Mouse (Mus musculus) regulatory T cell (primary cell): ENCODE data around the gene Nkx2-5.

Experiments used
- in situ Hi-C: fragments of 300-600 bp; cut with MboI, MseI; formaldehyde crosslinking; loops from one replicate; pipeline ENCODE4 v1.15.1; 2025; ENCODE audit warnings: high pct_unique_total_duplicates

Nkx2-5 gene

GRCm38 (mm10) chr17:26836786-26837545, 7.8 kb downstream of the Nkx2-5 start:
- in situ Hi-C loops, result no loop called here

GRCm38 (mm10) chr17:26836377-26836776, 8.4 kb downstream of the Nkx2-5 start:
- in situ Hi-C loops, result no loop called here

GRCm38 (mm10) chr17:26835956-26836355, 8.9 kb downstream of the Nkx2-5 start:
- in situ Hi-C loops, result no loop called here

- in situ Hi-C loops, result no loop called here
Observed at GRCm38 (mm10) chr17:26834966-26835755, 9.6 kb downstream of the Nkx2-5 start.

- in situ Hi-C loops, result no loop called here
Observed at GRCm38 (mm10) chr17:26834302-26834965, 10.4 kb downstream of the Nkx2-5 start.

- in situ Hi-C loops, result no loop called here
Observed at GRCm38 (mm10) chr17:26833806-26834205, 11.0 kb downstream of the Nkx2-5 start.

GRCm38 (mm10) chr17:26826131-26826530, 18.7 kb downstream of the Nkx2-5 start:
- in situ Hi-C loops, result no loop called here

- in situ Hi-C loops, result no loop called here
Observed at GRCm38 (mm10) chr17:26817776-26818175, 27.0 kb downstream of the Nkx2-5 start.

- in situ Hi-C loops, result no loop called here
Observed at GRCm38 (mm10) chr17:26816810-26817209, 28.0 kb downstream of the Nkx2-5 start.

GRCm38 (mm10) chr17:26813497-26813896, 31.3 kb downstream of the Nkx2-5 start:
- in situ Hi-C loops, result loop anchor here (5.0 kb wide), 1 partner anchor 184 kb away; no protein-coding TSS in a partner anchor

GRCm38 (mm10) chr17:26812607-26813006, 32.2 kb downstream of the Nkx2-5 start:
- in situ Hi-C loops, result loop anchor here (5.0 kb wide), 1 partner anchor 185 kb away; no protein-coding TSS in a partner anchor

GRCm38 (mm10) chr17:26802886-26803285, 41.9 kb downstream of the Nkx2-5 start:
- in situ Hi-C loops, result no loop called here

- in situ Hi-C loops, result no loop called here
Observed at GRCm38 (mm10) chr17:26797379-26798128, 47.3 kb downstream of the Nkx2-5 start.

GRCm38 (mm10) chr17:26795386-26795785, 49.4 kb downstream of the Nkx2-5 start:
- in situ Hi-C loops, result no loop called here

- in situ Hi-C loops, result no loop called here
Observed at GRCm38 (mm10) chr17:26794744-26795143, 50.1 kb downstream of the Nkx2-5 start.

- in situ Hi-C loops, result no loop called here
Observed at GRCm38 (mm10) chr17:26793068-26793765, 51.6 kb downstream of the Nkx2-5 start.

GRCm38 (mm10) chr17:26792096-26792495, 52.7 kb downstream of the Nkx2-5 start:
- in situ Hi-C loops, result no loop called here

- in situ Hi-C loops, result no loop called here
Observed at GRCm38 (mm10) chr17:26791580-26791979, 53.2 kb downstream of the Nkx2-5 start.

GRCm38 (mm10) chr17:26790269-26791214, 54.3 kb downstream of the Nkx2-5 start:
- in situ Hi-C loops, result no loop called here
